Comparison of ENCODE assay signal across 42 mouse cellular contexts in genomic region chr3:93319449-93319848, GRCm38 (mm10). TPM values are rescaled to one million over a fixed set of nuclear protein-coding genes. Genes with fewer than 3 reads are reported as not detected.
"Had no signal": no experiment of that assay in that cellular context is flagged by ENCODE, and none has a peak within 500 bp of the region (broad histone marks: within the 10 kb centered on the region; RNA-seq: fewer than 3 reads in every experiment).

TSS of gene Hrnr (plus strand) at chr3:93319749.

- ATAC-seq: hindbrain, embryonic 16.5 days; hindbrain, postnatal 0 days; inflammation-experienced regulatory T-cells, adult 6 months; intestine, embryonic 15.5 days; intestine, embryonic 16.5 days; intestine, postnatal 0 days had no signal

- H3K4me3 ChIP-seq: heart, embryonic 10.5 days; heart, embryonic 12.5 days; heart, embryonic 13.5 days; heart, embryonic 15.5 days; hindbrain, embryonic 10.5 days; hindbrain, embryonic 12.5 days; hindbrain, embryonic 13.5 days; hindbrain, embryonic 15.5 days; intestine, embryonic 15.5 days; kidney, embryonic 15.5 days; layer of hippocampus, adult 2 months had no signal

- H3K9me3 ChIP-seq: heart, embryonic 10.5 days; heart, embryonic 12.5 days; heart, embryonic 13.5 days; heart, embryonic 15.5 days; hindbrain, embryonic 10.5 days; hindbrain, embryonic 12.5 days; hindbrain, embryonic 13.5 days; hindbrain, embryonic 15.5 days; intestine, embryonic 15.5 days; kidney, embryonic 15.5 days had no signal

- H3K27me3 ChIP-seq: heart, embryonic 12.5 days; heart, embryonic 13.5 days; heart, embryonic 15.5 days; hindbrain, embryonic 12.5 days; hindbrain, embryonic 13.5 days; hindbrain, embryonic 15.5 days; intestine, embryonic 15.5 days; kidney, embryonic 15.5 days had no signal

- H3K27ac ChIP-seq: heart, embryonic 10.5 days; heart, embryonic 13.5 days; heart, embryonic 15.5 days; hindbrain, embryonic 10.5 days; hindbrain, embryonic 12.5 days; hindbrain, embryonic 13.5 days; hindbrain, embryonic 14.5 days; hindbrain, embryonic 15.5 days; hindbrain, postnatal 0 days; intestine, embryonic 15.5 days; kidney, embryonic 15.5 days; kidney, postnatal 0 days; layer of hippocampus, adult 2 months had no signal

- DNase-seq: heart, postnatal 10 days; heart, postnatal 14 days; heart, postnatal 36 days; heart, postnatal 4 days; kidney, adult 11 months; kidney, adult 18-20 months; kidney, adult 2 months; kidney, adult 8-10 months; kidney, adult 9 months; kidney, postnatal 10 days; kidney, postnatal 14 days; kidney, postnatal 25 days; kidney, postnatal 36 days; kidney, postnatal 4 days; layer of hippocampus, adult 9-11 months; layer of hippocampus, postnatal 36 days had no signal

- H3K36me3 ChIP-seq: heart, embryonic 10.5 days; heart, embryonic 12.5 days; heart, embryonic 13.5 days; heart, embryonic 15.5 days; hindbrain, embryonic 10.5 days; hindbrain, embryonic 12.5 days; hindbrain, embryonic 13.5 days; hindbrain, embryonic 15.5 days; intestine, embryonic 15.5 days; kidney, embryonic 15.5 days had no signal

- H3K4me1 ChIP-seq: heart, embryonic 10.5 days; heart, embryonic 12.5 days; heart, embryonic 13.5 days; heart, embryonic 15.5 days; hindbrain, embryonic 10.5 days; hindbrain, embryonic 12.5 days; hindbrain, embryonic 13.5 days; hindbrain, embryonic 15.5 days; intestine, embryonic 15.5 days; kidney, embryonic 15.5 days had no signal

- H3K4me2 ChIP-seq: heart, embryonic 11.5 days; heart, embryonic 12.5 days; heart, embryonic 13.5 days; heart, embryonic 15.5 days; hindbrain, embryonic 12.5 days; hindbrain, embryonic 13.5 days; hindbrain, embryonic 14.5 days; hindbrain, embryonic 15.5 days; intestine, embryonic 15.5 days; kidney, embryonic 15.5 days had no signal

- H3K9ac ChIP-seq: heart, embryonic 12.5 days; heart, embryonic 13.5 days; heart, embryonic 15.5 days; hindbrain, embryonic 12.5 days; hindbrain, embryonic 13.5 days; hindbrain, embryonic 14.5 days; hindbrain, embryonic 15.5 days; intestine, embryonic 15.5 days; kidney, embryonic 15.5 days had no signal

RNA-seq across cellular contexts. Expression of gene Hrnr, which starts in this region (rescaled TPM):
- polyA plus RNA-seq: heart, embryonic 10.5 days; heart, embryonic 11.5 days; heart, embryonic 12.5 days; heart, embryonic 13.5 days; heart, embryonic 14.5 days; heart, embryonic 16.5 days; heart, postnatal 0 days; hindbrain, embryonic 10.5 days; hindbrain, embryonic 11.5 days; hindbrain, embryonic 12.5 days; hindbrain, embryonic 13.5 days; hindbrain, embryonic 14.5 days; hindbrain, embryonic 16.5 days; hindbrain, postnatal 0 days; inflammation-experienced regulatory T-cells, adult 6 months; intestine, embryonic 14.5 days; intestine, embryonic 15.5 days; intestine, postnatal 0 days; kidney, adult 2 months; kidney, embryonic 14.5 days; large intestine, adult 2 months had no signal
